Mouse (Mus musculus) heart, adult 2 months (tissue): ENCODE results near the gene Pramel6.

Source experiments
- CTCF ChIP-seq: fragments of 200-600 bp; IDR thresholded peaks from 2 replicates; pipeline ENCODE4 v1.8.1; 2022; ENCODE audit warnings: antibody characterized with exemption, mild to moderate bottlenecking, moderate library complexity
- EP300 ChIP-seq: fragments of 200-500 bp; IDR thresholded peaks from 2 replicates; pipeline ENCODE4 v1.6.1; 2011; ENCODE audit warnings: low read depth, low read length, control low read depth; ENCODE audit not compliant: insufficient read depth
- POLR2A ChIP-seq: fragments of 200-500 bp; IDR thresholded peaks from 2 replicates; pipeline ENCODE4 v1.6.1; 2011; ENCODE audit warnings: mild to moderate bottlenecking, low read depth, low read length, control low read depth; ENCODE audit not compliant: insufficient read depth

DNA sequence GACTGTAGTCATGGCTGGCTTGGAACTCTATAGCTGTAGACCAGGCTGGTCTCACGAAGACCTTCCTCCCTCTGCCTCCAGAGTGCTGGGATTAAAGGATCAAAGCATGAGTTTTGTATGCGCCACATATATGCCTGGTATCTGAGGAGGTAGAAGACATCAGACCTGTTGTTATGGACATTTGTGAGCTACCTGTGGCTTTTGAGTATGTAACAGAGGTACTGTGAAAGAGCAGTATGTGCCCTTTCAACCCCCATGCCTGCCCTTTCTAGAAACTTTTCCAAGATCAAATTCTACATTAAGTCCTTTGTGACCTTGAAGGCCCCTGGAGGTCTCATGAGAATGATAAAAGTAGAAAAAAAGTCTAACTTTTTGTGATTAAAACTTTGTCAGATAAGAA lies 8.7 kb downstream of the Pramel6 start:
- TF ChIP-seq CTCF (no peak), POLR2A (no peak), EP300 (no peak)
